Mouse (Mus musculus) kidney, postnatal 10 days (tissue): ENCODE data around the gene Elf3.
"Not testable (repeated sequence)": the region's sequence is repeated elsewhere in the genome, so short reads cannot be mapped to it uniquely, and the experiment has no call there.

Experiments used
- DNase-seq: peaks from one replicate; pipeline ENCODE4 v3.0.0; 2021; ENCODE audit warnings: mixed read lengths

Gene Elf3

GRCm38 (mm10) chr1:135258380-135259127 lies at the start of gene Elf3:
Elf3 (minus strand) TSS chr1:135258568.
- DNase-seq, result peak; percentile 89

- no peak for DNase-seq
Measured at GRCm38 (mm10) chr1:135290908-135291307, 32.5 kb upstream of the Elf3 start.

- no peak for DNase-seq
Measured at GRCm38 (mm10) chr1:135286311-135286710, 27.9 kb upstream of the Elf3 start.

- DNase-seq, result peak; percentile 82
Measured at GRCm38 (mm10) chr1:135283826-135284291, 25.5 kb upstream of the Elf3 start, which contains the start of gene Rnpep. Rnpep (minus strand) TSS chr1:135284084.

GRCm38 (mm10) chr1:135283287-135283825 lies 25.0 kb upstream of the Elf3 start:
- peak; percentile 58 for DNase-seq

- DNase-seq, result no peak
Measured at GRCm38 (mm10) chr1:135282536-135283286, 24.3 kb upstream of the Elf3 start.

- DNase-seq, result no peak
Measured at GRCm38 (mm10) chr1:135281841-135282240, 23.5 kb upstream of the Elf3 start.

- DNase-seq, result peak; percentile 77
Measured at GRCm38 (mm10) chr1:135280646-135281045, 22.3 kb upstream of the Elf3 start.

- DNase-seq, result no peak
Measured at GRCm38 (mm10) chr1:135271371-135271770, 13.0 kb upstream of the Elf3 start.

- no peak for DNase-seq
Measured at GRCm38 (mm10) chr1:135267663-135268446, 9.5 kb upstream of the Elf3 start.

- no peak for DNase-seq
Measured at GRCm38 (mm10) chr1:135265834-135266233, 7.5 kb upstream of the Elf3 start.

GRCm38 (mm10) chr1:135263316-135263715 lies 4.9 kb upstream of the Elf3 start:
- DNase-seq, result peak; percentile 58

GRCm38 (mm10) chr1:135262329-135262728 lies 4.0 kb upstream of the Elf3 start:
- DNase-seq, result no peak

- DNase-seq, result no peak
Measured at GRCm38 (mm10) chr1:135260931-135261330, 2.6 kb upstream of the Elf3 start.

- peak; percentile 92 for DNase-seq
Measured at GRCm38 (mm10) chr1:135259128-135259436, 714 bp upstream of the Elf3 start.

- peak; percentile 66 for DNase-seq
Measured at GRCm38 (mm10) chr1:135256299-135256698, 2.1 kb downstream of the Elf3 start.

GRCm38 (mm10) chr1:135252854-135253253 lies 5.5 kb downstream of the Elf3 start:
- no peak for DNase-seq

- DNase-seq, result no peak
Measured at GRCm38 (mm10) chr1:135251405-135251804, 7.0 kb downstream of the Elf3 start.

- DNase-seq, result no peak
Measured at GRCm38 (mm10) chr1:135250706-135251105, 7.7 kb downstream of the Elf3 start.

GRCm38 (mm10) chr1:135248434-135248850 lies 9.9 kb downstream of the Elf3 start:
- DNase-seq, result peak; percentile 87

- no peak for DNase-seq
Measured at GRCm38 (mm10) chr1:135244014-135244413, 14.4 kb downstream of the Elf3 start.

GRCm38 (mm10) chr1:135240206-135240605 lies 18.2 kb downstream of the Elf3 start:
- DNase-seq, result not testable (repeated sequence)
